Mouse (Mus musculus) macrophage (primary cell): ENCODE measurements around the gene Tmco4. TPM values are rescaled to one million over a fixed set of nuclear protein-coding genes. Genes with fewer than 3 reads are reported as not detected.

Source experiments
- H3K27ac ChIP-seq: fragments of 350-480 bp; formaldehyde crosslinking; 2 replicates; pipeline ENCODE4 v1.9.0; 2021
- H3K36me3 ChIP-seq: fragments of 350-480 bp; formaldehyde crosslinking; 2 replicates; pipeline ENCODE4 v1.9.0; 2021; ENCODE audit errors: inconsistent target
- H3K4me3 ChIP-seq: fragments of 350-480 bp; formaldehyde crosslinking; 2 replicates; pipeline ENCODE4 v1.9.0; 2021; ENCODE audit errors: inconsistent target
- H3K79me2 ChIP-seq: fragments of 350-480 bp; formaldehyde crosslinking; 2 replicates; pipeline ENCODE4 v1.9.0; 2021; ENCODE audit errors: inconsistent target
- WGBS: methylation state at CpG from one replicate; pipeline ENCODE4 v1.1.7; 2026; ENCODE audit warnings: inconsistent platforms; ENCODE audit not compliant: missing documents; 5-methylcytosine and 5-hydroxymethylcytosine counted together
- polyA plus RNA-seq: library from polyadenylated mRNA; stranded (reverse); fragments of 250-400 nt; gene quantifications from 3 replicates; pipeline ENCODE4 v1.2.4, GENCODE M21; 2018; ENCODE audit warnings: inconsistent platforms

Tmco4 gene
- polyA plus RNA-seq, 1 experiment from 2014 or later, result 8.7 TPM

GRCm38 (mm10) chr4:139044566-139044965, 71.9 kb downstream of the Tmco4 start:
- Histone ChIP-seq H3K27ac (no peak overlapping the region), H3K4me3 (no peak overlapping the region), H3K36me3 (no peaks in the 10 kb centered on the region), H3K79me2 (no peaks in the 10 kb centered on the region)
- WGBS, result 94% methylated on average over 5 of the region's 5 CpGs

- 96% methylated on average over 5 of the region's 5 CpGs for WGBS
- Histone ChIP-seq H3K27ac (no peak overlapping the region), H3K79me2 (no peaks in the 10 kb centered on the region), H3K36me3 (no peaks in the 10 kb centered on the region), H3K4me3 (no peak overlapping the region)
These were observed 73.7 kb downstream of the Tmco4 start for GRCm38 (mm10) chr4:139046354-139046753.

- WGBS, result 93% methylated on average over 6 of the region's 6 CpGs
- Histone ChIP-seq H3K27ac (no peak overlapping the region), H3K36me3 (no peaks in the 10 kb centered on the region), H3K4me3 (no peak overlapping the region), H3K79me2 (no peaks in the 10 kb centered on the region)
These were observed 75.8 kb downstream of the Tmco4 start for GRCm38 (mm10) chr4:139048518-139048917.

GRCm38 (mm10) chr4:139052796-139053195, 80.1 kb downstream of the Tmco4 start:
- no peaks in the 10 kb centered on the region for H3K36me3 ChIP-seq
- H3K79me2 ChIP-seq, result no peaks in the 10 kb centered on the region
- 98% methylated on average over 6 of the region's 7 CpGs for WGBS
- no peak overlapping the region for H3K4me3 ChIP-seq
- H3K27ac ChIP-seq, result no peak overlapping the region

- Histone ChIP-seq H3K4me3 (no peak overlapping the region), H3K79me2 (no peaks in the 10 kb centered on the region), H3K27ac (no peak overlapping the region), H3K36me3 (no peaks in the 10 kb centered on the region)
- WGBS, result 99% methylated on average over 5 of the region's 5 CpGs
These were observed 80.7 kb downstream of the Tmco4 start for GRCm38 (mm10) chr4:139053391-139053790.

- no peak overlapping the region for H3K27ac ChIP-seq
- no peak overlapping the region for H3K4me3 ChIP-seq
- no peaks in the 10 kb centered on the region for H3K36me3 ChIP-seq
- no peaks in the 10 kb centered on the region for H3K79me2 ChIP-seq
- WGBS, result 93% methylated on average over 9 of the region's 9 CpGs
These were observed 81.7 kb downstream of the Tmco4 start for GRCm38 (mm10) chr4:139054300-139054923.

- WGBS, result 91% methylated on average over 4 of the region's 4 CpGs
- H3K36me3 ChIP-seq, result no peaks in the 10 kb centered on the region
These were observed 82.6 kb downstream of the Tmco4 start for GRCm38 (mm10) chr4:139055336-139055735.

GRCm38 (mm10) chr4:139055744-139056143, 83.1 kb downstream of the Tmco4 start:
- H3K79me2 ChIP-seq, result no peaks in the 10 kb centered on the region
- H3K27ac ChIP-seq, result no peak overlapping the region
- 94% methylated on average over 3 of the region's 3 CpGs for WGBS
- H3K4me3 ChIP-seq, result no peak overlapping the region
- no peaks in the 10 kb centered on the region for H3K36me3 ChIP-seq

More at GRCm38 (mm10) chr4:139055336-139055735, 82.6 kb downstream of the Tmco4 start:
- H3K79me2 ChIP-seq, result no peaks in the 10 kb centered on the region
- H3K4me3 ChIP-seq, result no peak overlapping the region
- H3K27ac ChIP-seq, result no peak overlapping the region

- no peak overlapping the region for H3K27ac ChIP-seq
- H3K36me3 ChIP-seq, result no peaks in the 10 kb centered on the region
- H3K79me2 ChIP-seq, result no peaks in the 10 kb centered on the region
- 93% methylated on average over 5 of the region's 5 CpGs for WGBS
- no peak overlapping the region for H3K4me3 ChIP-seq
These were observed 84.6 kb downstream of the Tmco4 start for GRCm38 (mm10) chr4:139057291-139057690.

- H3K27ac ChIP-seq, result no peak overlapping the region
- no peaks in the 10 kb centered on the region for H3K36me3 ChIP-seq
- 99% methylated on average over 5 of the region's 5 CpGs for WGBS
- H3K4me3 ChIP-seq, result no peak overlapping the region
- no peaks in the 10 kb centered on the region for H3K79me2 ChIP-seq
These were observed 85.3 kb downstream of the Tmco4 start for GRCm38 (mm10) chr4:139058029-139058428.

GRCm38 (mm10) chr4:139059569-139059968, 86.9 kb downstream of the Tmco4 start:
- 32% methylated on average over 7 of the region's 7 CpGs for WGBS
- H3K79me2 ChIP-seq, result no peaks in the 10 kb centered on the region
- no peak overlapping the region for H3K27ac ChIP-seq
- H3K36me3 ChIP-seq, result no peaks in the 10 kb centered on the region
- no peak overlapping the region for H3K4me3 ChIP-seq

- H3K79me2 ChIP-seq, result no peaks in the 10 kb centered on the region
- H3K4me3 ChIP-seq, result no peak overlapping the region
- 96% methylated on average over 5 of the region's 5 CpGs for WGBS
- H3K36me3 ChIP-seq, result no peaks in the 10 kb centered on the region
- H3K27ac ChIP-seq, result no peak overlapping the region
These were observed 92.1 kb downstream of the Tmco4 start for GRCm38 (mm10) chr4:139064831-139065230.

- H3K4me3 ChIP-seq, result no peak overlapping the region
- WGBS, result 40% methylated on average over 4 of the region's 4 CpGs
- H3K79me2 ChIP-seq, result no peaks in the 10 kb centered on the region
- H3K27ac ChIP-seq, result no peak overlapping the region
- H3K36me3 ChIP-seq, result no peaks in the 10 kb centered on the region
These were observed 95.6 kb downstream of the Tmco4 start for GRCm38 (mm10) chr4:139068287-139068686.

- no peaks in the 10 kb centered on the region for H3K36me3 ChIP-seq
- H3K27ac ChIP-seq, result no peak overlapping the region
- 27% methylated on average over 28 of the region's 29 CpGs for WGBS
- H3K4me3 ChIP-seq, result no peak overlapping the region
- no peaks in the 10 kb centered on the region for H3K79me2 ChIP-seq
These were observed 101.4 kb downstream of the Tmco4 start for GRCm38 (mm10) chr4:139074060-139074459.

GRCm38 (mm10) chr4:139075041-139075711, 102.5 kb downstream of the Tmco4 start, which contains the start of gene Htr6:
Htr6 (minus strand) TSS chr4:139075570.
- Histone ChIP-seq H3K27ac (no peak within 1 kb of the TSS), H3K36me3 (no peaks in the 10 kb centered on the region), H3K79me2 (no peaks in the 10 kb centered on the region), H3K4me3 (no peak within 1 kb of the TSS)
- 2% methylated on average over 64 of the region's 77 CpGs for WGBS
